Mouse (Mus musculus): ENCODE data around the gene Itpkb. TPM values are rescaled to one million over a fixed set of nuclear protein-coding genes. Genes with fewer than 3 reads are reported as not detected.

Gene Itpkb
- polyA plus RNA-seq, 1 experiment from 2014 or later = 5.6 TPM

DNA sequence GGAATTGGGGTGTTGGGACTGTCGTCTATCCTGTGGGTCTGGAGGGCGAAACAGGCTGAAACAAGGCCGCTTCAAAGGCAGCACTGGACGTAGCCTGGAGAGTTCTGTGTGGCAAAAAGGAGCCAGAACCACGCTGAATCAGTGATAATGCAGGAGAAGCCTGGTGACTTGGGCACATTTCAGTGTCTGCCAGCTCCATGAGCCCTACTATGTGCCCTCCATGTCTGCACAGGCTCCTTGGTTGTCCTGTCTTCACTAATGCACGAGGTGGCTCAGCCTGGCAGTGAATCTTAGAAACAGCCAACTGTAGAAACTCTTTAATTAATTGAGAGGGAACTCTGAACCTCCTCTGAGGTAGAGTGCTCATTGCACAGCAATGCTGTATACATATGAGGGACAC, 96.1 kb downstream of the Itpkb start:
- Histone ChIP-seq H3K4me1 (ENCODE audit: control insufficient read depth in 2 of 2, insufficient read depth in 2 of 2, low read length in 2 of 2) (peaks cover 28 to 39% of the 10 kb centered on the region in 2 experiments), H3K9ac (ENCODE audit: low read length) (no peak overlapping the region), H3K27ac (replicated peaks in 1 of 2; ENCODE audit: control insufficient read depth in 1 of 2, insufficient read depth in 1 of 2, low read depth in 2 of 2, low read length in 2 of 2) (no peak overlapping the region), H3K4me2 (ENCODE audit: low read length) (no peak overlapping the region), H3K27me3 (ENCODE audit: control insufficient read depth, insufficient read depth, low read length) (peaks cover 4% of the 10 kb centered on the region; the same call in 1 of the 2 replicates), H3K36me3 (ENCODE audit: control insufficient read depth, insufficient read depth, low read length) (no peaks in the 10 kb centered on the region), H3K4me3 (ENCODE audit: control insufficient read depth in 1 of 2, insufficient read depth in 1 of 2, low read depth in 1 of 2, low read length in 2 of 2) (no peak overlapping the region), H3K9me3 (ENCODE audit: control insufficient read depth, low read length) (no peaks in the 10 kb centered on the region)
- WGBS = 81% methylated on average over 6 of the region's 6 CpGs
- no peak for ATAC-seq (ENCODE audit: insufficient number of reproducible peaks, insufficient read depth, low FRiP score, low read depth)

DNA sequence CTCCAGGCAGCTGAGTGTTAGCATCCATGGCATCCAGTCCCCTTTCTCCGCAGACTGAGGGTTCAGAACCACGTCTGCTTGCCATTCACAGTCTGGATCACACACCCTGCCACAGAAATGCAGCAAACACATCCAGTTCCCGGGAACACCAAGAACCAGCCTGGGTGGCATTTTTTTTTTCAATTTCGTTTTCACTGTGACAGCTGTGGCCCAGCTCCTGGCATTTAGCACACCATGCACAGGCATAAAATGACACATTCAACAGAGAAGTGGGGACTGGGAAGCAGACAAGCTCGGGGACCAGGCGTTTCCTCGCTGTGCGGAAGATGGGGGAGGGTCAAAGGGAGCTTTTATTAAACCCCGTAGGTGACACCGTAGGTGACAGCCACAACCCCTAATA, 97.4 kb downstream of the Itpkb start:
- Histone ChIP-seq H3K36me3 (ENCODE audit: control insufficient read depth, insufficient read depth, low read length) (no peaks in the 10 kb centered on the region), H3K4me1 (ENCODE audit: control insufficient read depth in 2 of 2, insufficient read depth in 2 of 2, low read length in 2 of 2) (peaks cover 15 to 26% of the 10 kb centered on the region in 2 experiments), H3K4me3 (ENCODE audit: control insufficient read depth in 1 of 2, insufficient read depth in 1 of 2, low read depth in 1 of 2, low read length in 2 of 2) (no peak overlapping the region), H3K27ac (replicated peaks in 1 of 2; ENCODE audit: control insufficient read depth in 1 of 2, insufficient read depth in 1 of 2, low read depth in 2 of 2, low read length in 2 of 2) (peak overlapping the region; percentile 6 to 53; a peak in 3 of 4 replicates), H3K4me2 (ENCODE audit: low read length) (peak overlapping the region; percentile 26), H3K9me3 (ENCODE audit: control insufficient read depth, low read length) (no peaks in the 10 kb centered on the region), H3K9ac (ENCODE audit: low read length) (peak overlapping the region; percentile 50), H3K27me3 (ENCODE audit: control insufficient read depth, insufficient read depth, low read length) (peaks cover 16% of the 10 kb centered on the region; the same call in 1 of the 2 replicates)
- no peak for ATAC-seq (ENCODE audit: insufficient number of reproducible peaks, insufficient read depth, low FRiP score, low read depth)
- WGBS = 58% methylated on average over 10 of the region's 10 CpGs

DNA sequence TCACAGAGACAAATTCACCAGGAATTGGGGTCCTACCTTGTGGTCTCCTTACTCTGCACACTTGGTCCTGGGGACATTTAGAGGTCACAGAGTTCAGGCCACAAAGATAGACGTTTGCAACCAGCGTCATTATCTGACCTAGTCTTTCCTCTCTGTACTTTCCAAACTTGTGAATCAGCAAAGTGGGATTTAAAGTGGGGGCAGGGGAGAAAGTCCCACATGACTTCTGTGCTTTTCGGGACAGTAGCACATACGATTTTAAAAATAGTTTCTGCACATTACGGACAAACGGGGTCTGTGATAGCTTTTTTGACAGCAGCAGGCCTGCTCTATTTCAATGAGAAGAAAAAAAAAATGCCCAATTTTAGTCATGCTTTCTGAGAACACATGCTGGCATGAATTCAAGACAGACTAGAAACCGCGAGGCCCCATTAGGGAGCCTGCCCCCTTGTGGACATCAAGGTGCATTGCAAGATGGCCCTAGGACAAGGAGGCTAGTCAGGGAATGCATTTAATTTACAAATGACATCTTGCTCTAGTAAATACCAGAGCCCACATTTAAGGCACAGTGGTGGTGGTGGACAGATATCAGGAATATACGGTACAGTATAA, 97.9 kb downstream of the Itpkb start:
- H3K4me1 ChIP-seq (ENCODE audit: control insufficient read depth in 2 of 2, insufficient read depth in 2 of 2, low read length in 2 of 2) = peaks cover 11 to 21% of the 10 kb centered on the region in 2 experiments
- H3K9me3 ChIP-seq (ENCODE audit: control insufficient read depth, low read length) = no peaks in the 10 kb centered on the region
- peak overlapping the region; percentile 26 for H3K4me2 ChIP-seq (ENCODE audit: low read length)
- H3K27ac ChIP-seq (replicated peaks in 1 of 2; ENCODE audit: control insufficient read depth in 1 of 2, insufficient read depth in 1 of 2, low read depth in 2 of 2, low read length in 2 of 2) = peak overlapping the region; percentile 6 to 53; a peak in 3 of 4 replicates
- 12% methylated on average over 9 of the region's 9 CpGs for WGBS
- peaks cover 20% of the 10 kb centered on the region for H3K27me3 ChIP-seq (ENCODE audit: control insufficient read depth, insufficient read depth, low read length)
- ATAC-seq (ENCODE audit: insufficient number of reproducible peaks, insufficient read depth, low FRiP score, low read depth) = no peak
- peak overlapping the region; percentile 50; the same call in 1 of the 2 replicates for H3K9ac ChIP-seq (ENCODE audit: low read length)
- no peak overlapping the region for H3K4me3 ChIP-seq (ENCODE audit: control insufficient read depth in 1 of 2, insufficient read depth in 1 of 2, low read depth in 1 of 2, low read length in 2 of 2)
- no peaks in the 10 kb centered on the region for H3K36me3 ChIP-seq (ENCODE audit: control insufficient read depth, insufficient read depth, low read length)

DNA sequence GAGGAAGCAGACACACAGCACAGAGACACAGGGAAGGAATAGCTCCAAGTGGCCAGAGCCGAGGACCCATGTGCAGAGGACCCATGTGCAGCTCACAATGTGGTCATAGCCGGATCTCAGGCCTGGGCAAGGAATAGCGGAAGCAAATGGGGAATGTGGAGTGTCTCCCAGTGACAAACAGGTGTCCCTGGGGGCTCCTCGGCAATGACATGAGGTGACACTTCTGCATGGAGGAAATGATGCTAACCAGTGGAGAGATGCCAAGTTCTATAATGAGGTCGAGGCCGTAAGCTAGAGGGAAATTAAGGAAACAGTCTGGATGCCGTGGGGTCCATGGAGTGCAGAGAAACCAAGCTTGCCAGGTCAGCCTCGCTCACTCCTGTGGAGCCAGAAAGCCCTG, 98.6 kb downstream of the Itpkb start:
- peaks cover 9 to 17% of the 10 kb centered on the region in 2 experiments; a peak in 3 of 4 replicates for H3K4me1 ChIP-seq (ENCODE audit: control insufficient read depth in 2 of 2, insufficient read depth in 2 of 2, low read length in 2 of 2)
- ATAC-seq (ENCODE audit: insufficient number of reproducible peaks, insufficient read depth, low FRiP score, low read depth) = no peak
- H3K27ac ChIP-seq (replicated peaks in 1 of 2; ENCODE audit: control insufficient read depth in 1 of 2, insufficient read depth in 1 of 2, low read depth in 2 of 2, low read length in 2 of 2) = no peak overlapping the region
- H3K9ac ChIP-seq (ENCODE audit: low read length) = no peak overlapping the region
- no peak overlapping the region for H3K4me2 ChIP-seq (ENCODE audit: low read length)
- WGBS = 60% methylated on average over 8 of the region's 8 CpGs
- no peak overlapping the region for H3K4me3 ChIP-seq (ENCODE audit: control insufficient read depth in 1 of 2, insufficient read depth in 1 of 2, low read depth in 1 of 2, low read length in 2 of 2)
- H3K9me3 ChIP-seq (ENCODE audit: control insufficient read depth, low read length) = no peaks in the 10 kb centered on the region
- H3K36me3 ChIP-seq (ENCODE audit: control insufficient read depth, insufficient read depth, low read length) = no peaks in the 10 kb centered on the region
- peaks cover 24% of the 10 kb centered on the region for H3K27me3 ChIP-seq (ENCODE audit: control insufficient read depth, insufficient read depth, low read length)

DNA sequence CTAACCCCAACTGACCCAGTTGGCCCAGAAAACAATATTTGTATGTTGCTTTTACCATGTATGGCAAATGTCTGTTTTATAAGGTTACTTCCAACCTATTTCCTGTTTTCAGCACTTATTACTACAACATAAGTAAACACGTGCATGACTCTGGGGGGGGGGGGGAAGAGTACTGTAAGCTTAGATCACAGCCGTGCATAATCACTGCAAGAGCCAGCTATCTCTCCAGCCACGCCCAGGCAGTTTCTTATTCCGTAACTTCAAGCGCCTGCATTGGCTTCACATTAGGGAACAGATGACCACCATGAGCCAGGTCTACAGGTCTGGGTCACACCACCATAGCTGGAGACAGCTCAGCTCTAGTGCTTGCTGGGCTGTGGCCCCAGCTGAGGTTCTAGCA, 99.5 kb downstream of the Itpkb start:
- no peak overlapping the region for H3K9ac ChIP-seq (ENCODE audit: low read length)
- H3K27ac ChIP-seq (replicated peaks in 1 of 2; ENCODE audit: control insufficient read depth in 1 of 2, insufficient read depth in 1 of 2, low read depth in 2 of 2, low read length in 2 of 2) = no peak overlapping the region
- WGBS = 46% methylated on average over 5 of the region's 5 CpGs

DNA sequence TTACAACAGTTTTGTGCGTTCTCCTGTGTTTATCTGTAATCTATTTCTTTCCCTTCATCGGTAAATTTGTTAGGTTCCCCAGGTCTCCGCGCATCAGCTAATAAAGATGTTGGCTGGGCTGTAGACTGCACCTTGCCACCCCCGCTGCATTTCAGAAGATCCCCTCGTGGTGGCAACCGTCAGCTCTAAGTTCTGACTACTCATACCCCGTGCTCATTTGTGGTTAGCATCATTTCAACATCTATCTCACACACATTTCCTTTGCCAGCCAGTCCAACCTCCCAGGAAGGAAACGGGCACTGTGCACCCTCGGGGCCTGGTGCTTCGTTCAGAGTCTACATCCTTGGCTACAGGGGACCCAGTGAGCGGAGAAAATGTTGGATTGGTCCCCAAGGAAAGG, 101.5 kb downstream of the Itpkb start:
- Histone ChIP-seq H3K36me3 (ENCODE audit: control insufficient read depth, insufficient read depth, low read length) (no peaks in the 10 kb centered on the region), H3K9me3 (ENCODE audit: control insufficient read depth, low read length) (no peaks in the 10 kb centered on the region), H3K4me2 (ENCODE audit: low read length) (no peak overlapping the region), H3K27ac (replicated peaks in 1 of 2; ENCODE audit: control insufficient read depth in 1 of 2, insufficient read depth in 1 of 2, low read depth in 2 of 2, low read length in 2 of 2) (no peak overlapping the region), H3K9ac (ENCODE audit: low read length) (no peak overlapping the region), H3K27me3 (ENCODE audit: control insufficient read depth, insufficient read depth, low read length) (peaks cover 48% of the 10 kb centered on the region), H3K4me1 (ENCODE audit: control insufficient read depth in 2 of 2, insufficient read depth in 2 of 2, low read length in 2 of 2) (peaks cover 9 to 11% of the 10 kb centered on the region in 2 experiments; a peak in 3 of 4 replicates), H3K4me3 (ENCODE audit: control insufficient read depth in 1 of 2, insufficient read depth in 1 of 2, low read depth in 1 of 2, low read length in 2 of 2) (no peak overlapping the region)
- WGBS = 57% methylated on average over 12 of the region's 12 CpGs
- ATAC-seq (ENCODE audit: insufficient number of reproducible peaks, insufficient read depth, low FRiP score, low read depth) = no peak

More for the DNA sequence above, 99.5 kb downstream of the Itpkb start:
- Histone ChIP-seq H3K27me3 (ENCODE audit: control insufficient read depth, insufficient read depth, low read length) (peaks cover 29% of the 10 kb centered on the region), H3K4me2 (ENCODE audit: low read length) (no peak overlapping the region), H3K36me3 (ENCODE audit: control insufficient read depth, insufficient read depth, low read length) (no peaks in the 10 kb centered on the region), H3K9me3 (ENCODE audit: control insufficient read depth, low read length) (no peaks in the 10 kb centered on the region), H3K4me1 (ENCODE audit: control insufficient read depth in 2 of 2, insufficient read depth in 2 of 2, low read length in 2 of 2) (peaks cover 9 to 11% of the 10 kb centered on the region in 2 experiments; a peak in 3 of 4 replicates), H3K4me3 (ENCODE audit: control insufficient read depth in 1 of 2, insufficient read depth in 1 of 2, low read depth in 1 of 2, low read length in 2 of 2) (no peak overlapping the region)
- no peak for ATAC-seq (ENCODE audit: insufficient number of reproducible peaks, insufficient read depth, low FRiP score, low read depth)

DNA sequence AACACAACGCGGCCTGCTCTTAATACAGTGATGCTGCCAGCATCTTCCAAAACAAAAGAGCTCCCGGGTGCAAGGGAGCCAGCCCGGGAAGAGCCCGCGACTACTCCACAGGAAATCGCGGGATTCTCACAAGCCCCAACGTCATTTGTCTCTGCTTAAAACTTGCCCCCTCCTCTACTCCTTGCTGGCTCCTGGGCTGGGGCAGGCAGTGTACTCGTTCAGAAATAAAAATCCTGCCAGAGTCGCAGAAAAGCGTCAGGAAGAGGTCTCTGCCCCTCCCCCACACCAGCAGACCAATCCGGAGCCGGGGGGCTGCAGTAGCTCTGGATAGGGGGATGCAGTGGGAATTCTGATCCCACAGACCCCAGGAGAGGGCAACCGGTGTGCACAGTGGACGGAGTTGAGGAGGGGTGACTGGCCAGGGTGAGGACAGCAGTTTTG, 102.8 kb downstream of the Itpkb start:
- 1% methylated on average over 16 of the region's 16 CpGs for WGBS
- peaks cover 2 to 4% of the 10 kb centered on the region in 2 experiments; a peak in 3 of 4 replicates for H3K4me1 ChIP-seq (ENCODE audit: control insufficient read depth in 2 of 2, insufficient read depth in 2 of 2, low read length in 2 of 2)
- no peak for ATAC-seq (ENCODE audit: insufficient number of reproducible peaks, insufficient read depth, low FRiP score, low read depth)
- no peaks in the 10 kb centered on the region for H3K9me3 ChIP-seq (ENCODE audit: control insufficient read depth, low read length)
- H3K27me3 ChIP-seq (ENCODE audit: control insufficient read depth, insufficient read depth, low read length) = peaks cover 60% of the 10 kb centered on the region
- H3K4me3 ChIP-seq (ENCODE audit: control insufficient read depth in 1 of 2, insufficient read depth in 1 of 2, low read depth in 1 of 2, low read length in 2 of 2) = peak overlapping the region; percentile 8 to 17; a peak in 3 of 4 replicates
- peak overlapping the region; percentile 62 for H3K9ac ChIP-seq (ENCODE audit: low read length)
- H3K27ac ChIP-seq (replicated peaks in 1 of 2; ENCODE audit: control insufficient read depth in 1 of 2, insufficient read depth in 1 of 2, low read depth in 2 of 2, low read length in 2 of 2) = no peak overlapping the region
- H3K4me2 ChIP-seq (ENCODE audit: low read length) = peak overlapping the region; percentile 57
- H3K36me3 ChIP-seq (ENCODE audit: control insufficient read depth, insufficient read depth, low read length) = no peaks in the 10 kb centered on the region
